Mouse (Mus musculus) myocyte (in vitro differentiated cells): Measurements from ENCODE around the gene Rin3. TPM values are rescaled to one million over a fixed set of nuclear protein-coding genes. Genes with fewer than 3 reads are reported as not detected.
A peak's percentile ranks its signal among the peaks of the same experiment; 100 is the strongest.

Source experiments
- H3K27me3 ChIP-seq: one replicate; pipeline ENCODE4 v1.6.1; 2011; ENCODE audit not compliant: control insufficient read depth, insufficient read depth, insufficient read length
- H3K36me3 ChIP-seq: one replicate; pipeline ENCODE4 v1.6.1; 2011; ENCODE audit not compliant: control insufficient read depth, insufficient read depth
- H3K4me2 ChIP-seq: one replicate; pipeline ENCODE4 v1.6.1; 2011; ENCODE audit warnings: low read depth, control low read depth
- H3K4me3 ChIP-seq: one replicate; pipeline ENCODE4 v1.5.1; 2011; ENCODE audit warnings: mild to moderate bottlenecking, control low read depth, moderate library complexity
- H3K79me2 ChIP-seq: one replicate; pipeline ENCODE4 v1.6.1; 2011; ENCODE audit not compliant: control insufficient read depth, insufficient read depth
- H3ac ChIP-seq: one replicate; pipeline ENCODE4 v1.6.1; 2011; ENCODE audit not compliant: control insufficient read depth, insufficient read length
- CEBPB ChIP-seq: IDR thresholded peaks from 2 replicates; pipeline ENCODE4 v1.6.1; 2011; ENCODE audit warnings: mild to moderate bottlenecking, moderate library complexity; ENCODE audit not compliant: poor library complexity, insufficient read depth, severe bottlenecking
- E2F4 ChIP-seq: IDR thresholded peaks from one replicate; pipeline ENCODE4 v1.6.1; 2011; ENCODE audit warnings: mild to moderate bottlenecking, control low read depth, moderate library complexity; ENCODE audit not compliant: insufficient read depth
- MAX ChIP-seq: IDR thresholded peaks from one replicate; pipeline ENCODE4 v1.6.1; 2011; ENCODE audit warnings: low read depth, mild to moderate bottlenecking, control low read depth
- MYOD1 ChIP-seq, 3 experiments: IDR thresholded peaks; one replicate each; pipeline ENCODE4 v1.6.1; 2011; ENCODE audit warnings: control low read depth in 2 of 3, low read depth in 2 of 3, mild to moderate bottlenecking in 2 of 3, moderate library complexity in 1 of 3; ENCODE audit not compliant: insufficient read length in 2 of 3, control insufficient read depth in 1 of 3
- MYOG ChIP-seq, 3 experiments: IDR thresholded peaks; one replicate each; pipeline ENCODE4 v1.6.1; 2011; ENCODE audit warnings: control low read depth in 2 of 3, low read depth in 2 of 3, mild to moderate bottlenecking in 2 of 3; ENCODE audit not compliant: insufficient read length in 2 of 3, control insufficient read depth in 1 of 3, insufficient read depth in 1 of 3
- POLR2A ChIP-seq: IDR thresholded peaks from one replicate; pipeline ENCODE4 v1.6.1; 2011; ENCODE audit warnings: low read depth, mild to moderate bottlenecking, control low read depth, moderate library complexity; ENCODE audit not compliant: insufficient read length
- POLR2AphosphoS2 ChIP-seq: IDR thresholded peaks from one replicate; pipeline ENCODE4 v1.6.1; 2011; ENCODE audit warnings: low read depth, control low read depth; ENCODE audit not compliant: insufficient read length
- REST ChIP-seq: IDR thresholded peaks from one replicate; pipeline ENCODE4 v1.6.1; 2011; ENCODE audit warnings: mild to moderate bottlenecking, control low read depth, moderate library complexity; ENCODE audit not compliant: insufficient read depth, insufficient read length
- SRF ChIP-seq: IDR thresholded peaks from one replicate; pipeline ENCODE4 v1.6.1; 2011; ENCODE audit warnings: low read depth; ENCODE audit not compliant: control insufficient read depth, insufficient read length
- TCF12 ChIP-seq: IDR thresholded peaks from one replicate; pipeline ENCODE4 v1.6.1; 2011; ENCODE audit warnings: mild to moderate bottlenecking, control low read depth; ENCODE audit not compliant: poor library complexity, insufficient read depth, severe bottlenecking
- TCF3 ChIP-seq: IDR thresholded peaks from one replicate; pipeline ENCODE4 v1.6.1; 2011; ENCODE audit warnings: low read depth, control low read depth; ENCODE audit not compliant: insufficient read length
- USF1 ChIP-seq: IDR thresholded peaks from one replicate; pipeline ENCODE4 v1.6.1; 2011; ENCODE audit warnings: low read depth, mild to moderate bottlenecking, control low read depth, moderate library complexity
- polyA plus RNA-seq: library from polyadenylated mRNA; unstranded; fragments of >200 nt; fragmentation: generic; extraction: Trizol; gene quantifications from one replicate; pipeline ENCODE4 v1.2.1, GENCODE M21; 2012; ENCODE audit warnings: missing spikeins

The Rin3 gene
- polyA plus RNA-seq, 1 experiment: 23.4 TPM

DNA sequence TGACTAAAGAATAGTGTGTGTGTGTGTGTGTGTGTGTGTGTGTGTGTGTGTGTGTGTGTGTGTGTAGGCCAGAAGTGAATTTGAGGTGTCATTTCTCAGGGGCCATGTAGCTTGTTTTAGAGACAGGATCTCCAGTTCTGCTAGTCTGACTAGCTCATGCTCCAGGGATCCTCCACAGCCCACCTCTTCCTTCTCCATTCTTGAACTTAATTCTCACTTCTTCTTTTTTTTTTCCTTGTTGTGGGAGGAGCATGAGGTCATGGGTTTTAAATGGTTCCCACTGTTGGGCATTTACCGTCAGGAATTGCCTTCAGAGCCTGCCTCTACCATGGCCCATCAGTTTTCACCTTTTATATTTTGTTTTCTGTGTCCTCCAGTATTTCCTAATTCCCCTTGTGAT, 30.3 kb upstream of the Rin3 start:
- Histone ChIP-seq H3K36me3 (no peaks in the 10 kb centered on the region), H3K27me3 (no peaks in the 10 kb centered on the region), H3ac (no peak overlapping the region), H3K79me2 (no peaks in the 10 kb centered on the region), H3K4me3 (no peak overlapping the region), H3K4me2 (no peak overlapping the region)
- TF ChIP-seq CEBPB (no peak), USF1 (no peak), POLR2A (no peak), TCF3 (no peak), MYOG (IDR thresholded peaks at IDR 0.05; ENCODE audit: control insufficient read depth in 1 of 3, insufficient read depth in 1 of 3, insufficient read length in 2 of 3, low read depth in 2 of 3) (no peak), E2F4 (no peak), MYOD1 (IDR thresholded peaks at IDR 0.05; ENCODE audit: control insufficient read depth in 1 of 3, insufficient read length in 2 of 3, low read depth in 2 of 3) (no peak), TCF12 (no peak), POLR2AphosphoS2 (no peak), REST (no peak), MAX (no peak), SRF (no peak)

- no peaks in the 10 kb centered on the region for H3K27me3 ChIP-seq
- H3K36me3 ChIP-seq: no peaks in the 10 kb centered on the region
- TF ChIP-seq REST (no peak), E2F4 (no peak), MYOG (IDR thresholded peaks at IDR 0.05; ENCODE audit: control insufficient read depth in 1 of 3, insufficient read depth in 1 of 3, insufficient read length in 2 of 3, low read depth in 2 of 3) (no peak), POLR2AphosphoS2 (no peak), TCF12 (no peak), CEBPB (peak; percentile 64; the same call in 1 of the 2 replicates)
- H3K4me3 ChIP-seq: no peak overlapping the region
- H3ac ChIP-seq: no peak overlapping the region
- H3K4me2 ChIP-seq: no peak overlapping the region
- no peaks in the 10 kb centered on the region for H3K79me2 ChIP-seq
These were observed 27.8 kb upstream of the Rin3 start for GRCm38 (mm10) chr12:102255012-102255411.

- Histone ChIP-seq H3K4me3 (no peak overlapping the region), H3K79me2 (no peaks in the 10 kb centered on the region), H3K27me3 (no peaks in the 10 kb centered on the region), H3K4me2 (no peak overlapping the region), H3ac (no peak overlapping the region), H3K36me3 (no peaks in the 10 kb centered on the region)
- TF ChIP-seq REST (no peak), MYOD1 (IDR thresholded peaks at IDR 0.05; ENCODE audit: control insufficient read depth in 1 of 3, insufficient read length in 2 of 3, low read depth in 2 of 3) (peak in 2 of 3 experiments; percentile 55 to 72)
These were observed 24.2 kb upstream of the Rin3 start for GRCm38 (mm10) chr12:102258522-102259112.

- Histone ChIP-seq H3K27me3 (no peaks in the 10 kb centered on the region), H3K4me2 (no peak overlapping the region), H3ac (no peak overlapping the region), H3K4me3 (no peak overlapping the region), H3K36me3 (no peaks in the 10 kb centered on the region), H3K79me2 (no peaks in the 10 kb centered on the region)
- TF ChIP-seq MYOD1 (IDR thresholded peaks at IDR 0.05; ENCODE audit: control insufficient read depth in 1 of 3, insufficient read length in 2 of 3, low read depth in 2 of 3) (no peak), POLR2AphosphoS2 (no peak)
These were observed 20.9 kb upstream of the Rin3 start for GRCm38 (mm10) chr12:102261933-102262396.

DNA sequence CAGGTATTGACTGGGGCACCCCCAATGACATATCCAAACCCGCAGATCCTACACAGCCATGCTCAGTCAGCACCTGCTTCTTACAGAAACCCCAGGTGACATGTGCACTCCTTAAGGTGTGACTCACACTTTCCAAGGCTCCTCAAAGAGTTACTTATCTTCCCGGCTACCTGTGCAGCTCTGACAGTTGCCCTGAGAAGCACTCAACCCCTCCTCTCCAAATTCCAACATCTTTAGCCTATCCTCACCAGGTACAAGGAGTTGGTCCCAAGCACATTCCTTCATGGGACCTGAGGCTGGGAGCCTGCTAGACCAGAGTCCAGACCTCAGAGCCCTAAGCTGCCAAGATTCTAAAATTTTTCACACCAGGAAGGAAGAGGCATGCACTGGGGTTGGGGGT, 20.0 kb upstream of the Rin3 start:
- H3K79me2 ChIP-seq: no peaks in the 10 kb centered on the region
- no peak overlapping the region for H3K4me3 ChIP-seq
- H3K27me3 ChIP-seq: no peaks in the 10 kb centered on the region
- H3K4me2 ChIP-seq: no peak overlapping the region
- no peak overlapping the region for H3ac ChIP-seq
- H3K36me3 ChIP-seq: no peaks in the 10 kb centered on the region
- TF ChIP-seq POLR2AphosphoS2: no peak
- TF ChIP-seq TCF3: no peak
- no peak for TF ChIP-seq E2F4
- TF ChIP-seq POLR2A: no peak
- no peak for TF ChIP-seq MYOD1 (IDR thresholded peaks at IDR 0.05; ENCODE audit: control insufficient read depth in 1 of 3, insufficient read length in 2 of 3, low read depth in 2 of 3)
- no peak for TF ChIP-seq SRF
- no peak for TF ChIP-seq MYOG (IDR thresholded peaks at IDR 0.05; ENCODE audit: control insufficient read depth in 1 of 3, insufficient read depth in 1 of 3, insufficient read length in 2 of 3, low read depth in 2 of 3)
- TF ChIP-seq MAX: no peak
- no peak for TF ChIP-seq REST
- no peak for TF ChIP-seq CEBPB
- no peak for TF ChIP-seq TCF12
- no peak for TF ChIP-seq USF1
